Mouse (Mus musculus): ENCODE measurements at regions not wholly inside any gene's neighbourhood (a gene's known extent, or its start where the extent isn't known, plus 50 kb on each side); places are given as distances from the start of the nearest gene placed in this dataset.
"Not testable (repeated sequence)": the region's sequence is repeated elsewhere in the genome, so short reads cannot be mapped to it uniquely, and the experiment has no call there.

- no peak for DNase-seq (ENCODE audit: low spot score)
Measured at GRCm38 (mm10) chr16:20047356-20047755, 50.0 kb upstream of the Klhl24 start.

- not testable (repeated sequence) for DNase-seq (ENCODE audit: low spot score)
Measured at GRCm38 (mm10) chr16:20035166-20035565, 52.3 kb upstream of the Klhl6 start.

GRCm38 (mm10) chr16:20032328-20033081, 49.7 kb upstream of the Klhl6 start:
- peak; percentile 24 for DNase-seq (ENCODE audit: low spot score)

Data from ovary, postnatal 36 days (tissue).